Comparison of ENCODE assay signal across 16 mouse cellular contexts in the genomic region with DNA sequence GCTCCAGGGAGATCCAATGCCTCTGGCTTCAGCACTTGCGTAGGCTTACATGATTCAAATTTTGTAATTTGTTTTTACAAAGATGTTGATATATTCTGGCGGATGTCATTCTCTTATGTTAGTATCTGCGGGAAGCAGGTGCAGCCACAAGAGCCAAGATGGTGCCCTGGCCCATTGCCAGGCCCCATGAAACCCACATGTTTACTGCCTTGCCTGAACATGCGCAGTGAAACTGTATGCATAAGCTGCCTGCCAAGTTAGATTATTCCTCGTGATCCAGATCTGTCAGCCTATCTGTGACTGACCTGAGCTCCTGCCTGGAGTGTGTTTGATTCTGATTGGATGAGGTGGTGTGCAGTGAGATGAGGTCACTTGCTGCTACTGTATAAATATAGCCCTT.
DNase-seq lines count a peak whose midpoint lies in the region; ATAC-seq and TF ChIP-seq lines count a peak whose summit lies in the region.
"Had no signal": no experiment of that assay in that cellular context is flagged by ENCODE, and none has a peak within 500 bp of the region (broad histone marks: within the 10 kb centered on the region; RNA-seq: fewer than 3 reads in every experiment).

No protein-coding gene starts in this region.

- H3K4me2 ChIP-seq in midbrain, postnatal 0 days (ENCODE audit: low read depth, low read length, poor library complexity, severe bottlenecking): no peak overlapping the region
- H3K4me2 ChIP-seq in midbrain, embryonic 16.5 days (ENCODE audit: low read length): no peak overlapping the region
- H3K4me2 ChIP-seq in forebrain, embryonic 16.5 days (ENCODE audit: low read length): no peak overlapping the region
- H3K4me2 ChIP-seq: embryonic facial prominence, embryonic 13.5 days; heart, embryonic 15.5 days; limb, embryonic 15.5 days had no signal

- H3K36me3 ChIP-seq in midbrain, postnatal 0 days (ENCODE audit: insufficient read depth, low read length): no peaks in the 10 kb centered on the region
- H3K36me3 ChIP-seq in midbrain, embryonic 16.5 days (ENCODE audit: control insufficient read depth, insufficient read depth, low read length): no peaks in the 10 kb centered on the region
- H3K36me3 ChIP-seq in forebrain, embryonic 16.5 days (ENCODE audit: control insufficient read depth, insufficient read depth): no peaks in the 10 kb centered on the region
- H3K36me3 ChIP-seq: embryonic facial prominence, embryonic 13.5 days; heart, embryonic 15.5 days; limb, embryonic 15.5 days had no signal

- H3K4me1 ChIP-seq in midbrain, postnatal 0 days (ENCODE audit: insufficient read depth, low read length): no peaks in the 10 kb centered on the region
- H3K4me1 ChIP-seq in midbrain, embryonic 16.5 days (ENCODE audit: control insufficient read depth, insufficient read depth, low read length): no peaks in the 10 kb centered on the region
- no peaks in the 10 kb centered on the region for H3K4me1 ChIP-seq in forebrain, embryonic 16.5 days (replicated peaks; ENCODE audit: control insufficient read depth, insufficient read depth, low read length)
- H3K4me1 ChIP-seq: embryonic facial prominence, embryonic 13.5 days; heart, embryonic 15.5 days; limb, embryonic 15.5 days; megakaryocyte, embryonic 14.5 days had no signal

- H3K27me3 ChIP-seq in midbrain, postnatal 0 days (ENCODE audit: insufficient read depth, low read length): no peaks in the 10 kb centered on the region
- H3K27me3 ChIP-seq in midbrain, embryonic 16.5 days (ENCODE audit: control insufficient read depth, insufficient read depth, low read depth, low read length): no peaks in the 10 kb centered on the region
- H3K27me3 ChIP-seq in forebrain, embryonic 16.5 days (replicated peaks; ENCODE audit: control insufficient read depth, insufficient read depth, low read length): no peaks in the 10 kb centered on the region
- H3K27me3 ChIP-seq: CH12.LX; embryonic facial prominence, embryonic 13.5 days; heart, embryonic 15.5 days; limb, embryonic 15.5 days; megakaryocyte, embryonic 14.5 days had no signal

- peak; percentile 12 to 17 for DNase-seq in cerebellum, postnatal 25 days
- peak; percentile 38 for DNase-seq in midbrain, postnatal 0 days (ENCODE audit: low spot score)
- DNase-seq in layer of hippocampus, adult 9-11 months: peak; percentile 70
- DNase-seq in heart, adult 9 months (ENCODE audit: low spot score in 2 of 2): no peak
- DNase-seq: kidney, adult 8-10 months; kidney, postnatal 36 days; lung, postnatal 10 days; thymus, postnatal 36 days had no signal

- no peak overlapping the region for H3K9ac ChIP-seq in midbrain, postnatal 0 days (replicated peaks; ENCODE audit: low read length, poor library complexity, severe bottlenecking)
- H3K9ac ChIP-seq in midbrain, embryonic 16.5 days (ENCODE audit: low read depth, low read length): no peak overlapping the region
- no peak overlapping the region for H3K9ac ChIP-seq in forebrain, embryonic 16.5 days (replicated peaks; ENCODE audit: low read depth, low read length)
- H3K9ac ChIP-seq: embryonic facial prominence, embryonic 13.5 days; heart, embryonic 15.5 days; limb, embryonic 15.5 days had no signal

- H3K27ac ChIP-seq in midbrain, postnatal 0 days (ENCODE audit: low read depth, low read length): no peak overlapping the region
- H3K27ac ChIP-seq in midbrain, embryonic 16.5 days (ENCODE audit: low read length): no peak overlapping the region
- no peak overlapping the region for H3K27ac ChIP-seq in forebrain, embryonic 16.5 days (ENCODE audit: low read length)
- H3K27ac ChIP-seq: embryonic facial prominence, embryonic 13.5 days; heart, embryonic 15.5 days; limb, embryonic 15.5 days had no signal

- 73% methylated on average over 5 of the region's 5 CpGs for WGBS in midbrain, postnatal 0 days
- 78% methylated on average over 5 of the region's 5 CpGs for WGBS in midbrain, embryonic 16.5 days
- WGBS in forebrain, embryonic 16.5 days: 43% methylated on average over 5 of the region's 5 CpGs

- H3K9me3 ChIP-seq in midbrain, postnatal 0 days (ENCODE audit: low read length): no peaks in the 10 kb centered on the region
- no peaks in the 10 kb centered on the region for H3K9me3 ChIP-seq in midbrain, embryonic 16.5 days (replicated peaks; ENCODE audit: control insufficient read depth, low read length, poor library complexity, severe bottlenecking)
- no peaks in the 10 kb centered on the region for H3K9me3 ChIP-seq in forebrain, embryonic 16.5 days (ENCODE audit: control insufficient read depth, low read length)
- H3K9me3 ChIP-seq: embryonic facial prominence, embryonic 13.5 days; heart, embryonic 15.5 days; limb, embryonic 15.5 days; megakaryocyte, embryonic 14.5 days had no signal

- TF ChIP-seq CTCF in midbrain, postnatal 0 days (IDR thresholded peaks at IDR 0.05): no peak

- H3K4me3 ChIP-seq in midbrain, postnatal 0 days (ENCODE audit: low read depth, low read length): no peak overlapping the region
- no peak overlapping the region for H3K4me3 ChIP-seq in midbrain, embryonic 16.5 days (ENCODE audit: low read depth, low read length)
- H3K4me3 ChIP-seq in forebrain, embryonic 16.5 days (replicated peaks; ENCODE audit: low read length): no peak overlapping the region
- H3K4me3 ChIP-seq: embryonic facial prominence, embryonic 13.5 days; heart, embryonic 15.5 days; limb, embryonic 15.5 days; megakaryocyte, embryonic 14.5 days had no signal

- ATAC-seq in cerebellum, adult (ENCODE audit: insufficient number of reproducible peaks, low FRiP score, low TSS enrichment): no peak
- ATAC-seq in midbrain, postnatal 0 days (ENCODE audit: low FRiP score): no peak
- ATAC-seq in midbrain, embryonic 16.5 days: no peak
- ATAC-seq in forebrain, embryonic 16.5 days: peak; percentile 85

Comparison
In these comparisons a context has a peak if more than half of its experiments do, and no peak if none do; other contexts are left out.
1. DNase-seq: peak in cerebellum, postnatal 25 days (2 of 2), midbrain, postnatal 0 days (single experiment) and layer of hippocampus, adult 9-11 months (single experiment); none in heart, adult 9 months (0 of 2).